Mouse (Mus musculus): ENCODE data around the gene Zfp536. TPM values are rescaled to one million over a fixed set of nuclear protein-coding genes. Genes with fewer than 3 reads are reported as not detected.

Gene Zfp536
- total RNA-seq, 1 experiment from 2014 or later, result not detected

Other genes starting within 250 kb of the Zfp536 start
- 70.1 and 89.7 TPM in 2 replicates for gene Uri1, start 249.9 kb upstream of the Zfp536 start, total RNA-seq (2017)